Mouse (Mus musculus) MEL (cell line): ENCODE results near the gene Anapc15. TPM values are rescaled to one million over a fixed set of nuclear protein-coding genes. Genes with fewer than 3 reads are reported as not detected.
A peak's percentile ranks its signal among the peaks of the same experiment; 100 is the strongest.

Experiments used
- DNase-seq: peaks from one replicate; pipeline ENCODE4 v3.0.0; 2011; ENCODE audit warnings: low read depth, low spot score
- H3K27ac ChIP-seq: 2 replicates; pipeline ENCODE4 v1.5.1; 2012; ENCODE audit warnings: low read depth, mild to moderate bottlenecking, control low read depth, low read length, moderate library complexity; ENCODE audit not compliant: control insufficient read depth
- H3K27me3 ChIP-seq, 2 experiments: fragments of 150-350 bp in 1 of 2; sonication (generic) in 1 of 2; 2 replicates each; pipeline ENCODE4 v1.6.1; 2012; ENCODE audit warnings: low read length in 2 of 2, mild to moderate bottlenecking in 2 of 2, improper control_type of control experiment in 1 of 2, moderate library complexity in 1 of 2; ENCODE audit not compliant: insufficient read depth in 2 of 2, control insufficient read depth in 1 of 2
- H3K36me3 ChIP-seq, 2 experiments: 2 replicates each; pipeline ENCODE4 v1.6.1; 2012 to 2014; ENCODE audit warnings: low read length in 2 of 2, improper control_type of control experiment in 1 of 2, inconsistent platforms in 1 of 2, mild to moderate bottlenecking in 1 of 2; ENCODE audit not compliant: insufficient read depth in 2 of 2, control insufficient read depth in 1 of 2
- H3K4me1 ChIP-seq, 2 experiments: fragments of 150-350 bp in 1 of 2; sonication (generic) in 1 of 2; 2 replicates each; pipeline ENCODE4 v1.6.1; 2012; ENCODE audit warnings: low read length in 2 of 2, improper control_type of control experiment in 1 of 2, mild to moderate bottlenecking in 1 of 2; ENCODE audit not compliant: insufficient read depth in 2 of 2, control insufficient read depth in 1 of 2
- H3K4me3 ChIP-seq, 2 experiments: fragments of 150-350 bp in 1 of 2; sonication (generic) in 1 of 2; 2 replicates each; pipeline ENCODE4 v1.5.1; 2012; ENCODE audit warnings: low read depth in 2 of 2, low read length in 2 of 2, mild to moderate bottlenecking in 2 of 2, moderate library complexity in 2 of 2, control low read depth in 1 of 2, improper control_type of control experiment in 1 of 2; ENCODE audit not compliant: control insufficient read depth in 1 of 2, insufficient read depth in 1 of 2
- H3K79me2 ChIP-seq: 2 replicates; pipeline ENCODE4 v1.6.1; 2012; ENCODE audit warnings: mild to moderate bottlenecking, low read length, moderate library complexity; ENCODE audit not compliant: control insufficient read depth, poor library complexity, insufficient read depth
- H3K9ac ChIP-seq: 2 replicates; pipeline ENCODE4 v1.6.1; 2012; ENCODE audit warnings: low read depth, mild to moderate bottlenecking, control low read depth, low read length, moderate library complexity; ENCODE audit not compliant: control insufficient read depth, poor library complexity, severe bottlenecking
- H3K9me3 ChIP-seq: fragments of 150-350 bp; sonication (generic); replicated peaks from 2 replicates; pipeline ENCODE4 v1.6.1; 2012; ENCODE audit warnings: mild to moderate bottlenecking, low read length, improper control_type of control experiment, moderate library complexity; ENCODE audit not compliant: insufficient read depth
- CHD2 ChIP-seq: IDR thresholded peaks from 2 replicates; pipeline ENCODE4 v1.6.1; 2011; ENCODE audit warnings: low read length, improper control_type of control experiment
- ELF1 ChIP-seq: IDR thresholded peaks from 2 replicates; pipeline ENCODE4 v1.6.1; 2014; ENCODE audit warnings: low read depth, mild to moderate bottlenecking, inconsistent platforms, low read length, improper control_type of control experiment, moderate library complexity
- ETS1 ChIP-seq: IDR thresholded peaks from 2 replicates; pipeline ENCODE4 v1.6.1; 2012; ENCODE audit warnings: low read depth, mild to moderate bottlenecking, inconsistent platforms, low read length, improper control_type of control experiment, moderate library complexity
- GABPA ChIP-seq: IDR thresholded peaks from 2 replicates; pipeline ENCODE4 v1.6.1; 2012; ENCODE audit warnings: low read depth, mild to moderate bottlenecking, inconsistent platforms, low read length, improper control_type of control experiment, moderate library complexity
- JUND ChIP-seq: IDR thresholded peaks from 2 replicates; pipeline ENCODE4 v1.6.1; 2011; ENCODE audit warnings: low read depth, mild to moderate bottlenecking, improper control_type of control experiment, low read length
- MAFK ChIP-seq: IDR thresholded peaks from 2 replicates; pipeline ENCODE4 v1.6.1; 2011; ENCODE audit warnings: low read depth, mild to moderate bottlenecking, low read length, improper control_type of control experiment, borderline replicate concordance
- MAX ChIP-seq: IDR thresholded peaks from 2 replicates; pipeline ENCODE4 v1.6.1; 2011; ENCODE audit warnings: low read length, improper control_type of control experiment
- MEF2A ChIP-seq: IDR thresholded peaks from 2 replicates; pipeline ENCODE4 v1.6.1; 2014; ENCODE audit warnings: low read depth, mild to moderate bottlenecking, inconsistent platforms, low read length, improper control_type of control experiment; ENCODE audit not compliant: poor library complexity, insufficient replicate concordance, severe bottlenecking; ENCODE audit errors: extremely low read depth
- MYB ChIP-seq: IDR thresholded peaks from 2 replicates; pipeline ENCODE4 v1.6.1; 2011; ENCODE audit warnings: mild to moderate bottlenecking, low read depth, low read length, improper control_type of control experiment
- POLR2AphosphoS2 ChIP-seq: IDR thresholded peaks from 2 replicates; pipeline ENCODE4 v1.6.1; 2011; ENCODE audit warnings: low read length, improper control_type of control experiment
- RCOR1 ChIP-seq: IDR thresholded peaks from 2 replicates; pipeline ENCODE4 v1.6.1; 2012; ENCODE audit warnings: low read depth, mild to moderate bottlenecking, inconsistent platforms, low read length, improper control_type of control experiment
- SIN3A ChIP-seq: IDR thresholded peaks from 2 replicates; pipeline ENCODE4 v1.6.1; 2012; ENCODE audit warnings: low read length, improper control_type of control experiment, inconsistent platforms
- SMC3 ChIP-seq: IDR thresholded peaks from 2 replicates; pipeline ENCODE4 v1.6.1; 2011; ENCODE audit warnings: low read depth, low read length, improper control_type of control experiment
- TBP ChIP-seq: IDR thresholded peaks from 2 replicates; pipeline ENCODE4 v1.8.0; 2011; ENCODE audit warnings: low read depth, low read length, improper control_type of control experiment
- ZMIZ1 ChIP-seq: IDR thresholded peaks from 2 replicates; pipeline ENCODE4 v1.6.1; 2012; ENCODE audit warnings: low read depth, mild to moderate bottlenecking, inconsistent platforms, low read length, improper control_type of control experiment, moderate library complexity
- polyA plus RNA-seq, 2 experiments: library from polyadenylated mRNA; stranded (reverse) in 1 of 2; unstranded in 1 of 2; fragments of >175 nt in 1 of 2; fragments of >200 nt in 1 of 2; gene quantifications; 2 replicates each; pipeline versions ENCODE4 v1.2.1 to v1.2.4; 2012; ENCODE audit warnings: low replicate concordance in 2 of 2, low read depth in 1 of 2; ENCODE audit not compliant: insufficient read length in 2 of 2, insufficient read depth in 1 of 2, missing spikeins in 1 of 2
- total RNA-seq: library from RNA; depleted of rRNA; stranded (reverse); fragments of 300-350 nt; gene quantifications from 2 replicates; pipeline ENCODE4 v1.2.3, GENCODE M21; 2012

Anapc15 gene
- total and polyA plus RNA-seq, 3 experiments, result 68.7 to 103 TPM; not detected in 1

DNA sequence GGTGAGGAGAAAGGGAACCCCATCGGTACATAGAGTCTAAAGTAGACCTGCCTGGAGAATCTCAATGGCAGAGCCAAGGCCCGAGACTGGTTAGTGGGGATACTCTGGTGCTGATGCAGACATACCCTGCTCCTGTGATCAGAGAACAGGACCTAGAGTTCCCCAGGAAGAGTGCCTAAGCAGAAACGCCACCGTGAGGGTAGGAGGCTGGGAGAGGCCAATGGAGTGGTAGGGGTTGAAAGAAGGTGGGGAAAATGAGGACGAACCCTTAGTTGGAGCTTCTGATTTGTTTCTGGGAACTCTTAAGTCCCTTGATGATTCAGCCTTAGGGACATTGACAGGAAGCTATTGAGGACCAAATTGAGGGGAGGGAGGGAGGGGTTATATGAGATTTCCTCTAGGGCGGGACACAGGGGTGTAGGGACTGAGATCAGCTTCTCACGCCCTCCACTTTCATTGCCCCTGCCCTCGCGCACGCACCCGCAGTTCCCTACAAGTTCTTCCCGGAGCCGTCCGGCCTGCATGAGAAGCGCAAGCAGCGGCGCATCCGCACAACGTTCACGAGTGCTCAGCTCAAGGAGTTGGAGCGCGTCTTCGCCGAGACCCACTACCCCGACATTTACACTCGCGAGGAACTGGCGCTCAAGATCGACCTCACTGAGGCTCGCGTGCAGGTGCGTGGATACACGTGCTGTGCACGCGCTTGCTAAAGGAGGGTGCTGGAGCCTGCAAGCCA is 43.1 kb upstream of the Anapc15 start:
- H3K9ac ChIP-seq, result no peak overlapping the region
- H3K4me3 ChIP-seq, result no peak overlapping the region
- H3K27ac ChIP-seq, result no peak overlapping the region
- no peak for DNase-seq
- no peaks in the 10 kb centered on the region for H3K27me3 ChIP-seq
- no peaks in the 10 kb centered on the region; a peak in 1 of 4 replicates for H3K36me3 ChIP-seq
- no peak for TF ChIP-seq MAX
- TF ChIP-seq ELF1, result no peak
- TF ChIP-seq TBP, result no peak
- no peak for TF ChIP-seq MAFK
- TF ChIP-seq SMC3, result no peak
- TF ChIP-seq CHD2, result no peak
- no peak for TF ChIP-seq ETS1
- no peak for TF ChIP-seq JUND
- TF ChIP-seq MEF2A, result no peak
- no peak for TF ChIP-seq MYB
- no peak for TF ChIP-seq RCOR1
- no peak for TF ChIP-seq ZMIZ1
- H3K79me2 ChIP-seq, result no peaks in the 10 kb centered on the region
- no peaks in the 10 kb centered on the region for H3K4me1 ChIP-seq
- H3K9me3 ChIP-seq, result no peaks in the 10 kb centered on the region

DNA sequence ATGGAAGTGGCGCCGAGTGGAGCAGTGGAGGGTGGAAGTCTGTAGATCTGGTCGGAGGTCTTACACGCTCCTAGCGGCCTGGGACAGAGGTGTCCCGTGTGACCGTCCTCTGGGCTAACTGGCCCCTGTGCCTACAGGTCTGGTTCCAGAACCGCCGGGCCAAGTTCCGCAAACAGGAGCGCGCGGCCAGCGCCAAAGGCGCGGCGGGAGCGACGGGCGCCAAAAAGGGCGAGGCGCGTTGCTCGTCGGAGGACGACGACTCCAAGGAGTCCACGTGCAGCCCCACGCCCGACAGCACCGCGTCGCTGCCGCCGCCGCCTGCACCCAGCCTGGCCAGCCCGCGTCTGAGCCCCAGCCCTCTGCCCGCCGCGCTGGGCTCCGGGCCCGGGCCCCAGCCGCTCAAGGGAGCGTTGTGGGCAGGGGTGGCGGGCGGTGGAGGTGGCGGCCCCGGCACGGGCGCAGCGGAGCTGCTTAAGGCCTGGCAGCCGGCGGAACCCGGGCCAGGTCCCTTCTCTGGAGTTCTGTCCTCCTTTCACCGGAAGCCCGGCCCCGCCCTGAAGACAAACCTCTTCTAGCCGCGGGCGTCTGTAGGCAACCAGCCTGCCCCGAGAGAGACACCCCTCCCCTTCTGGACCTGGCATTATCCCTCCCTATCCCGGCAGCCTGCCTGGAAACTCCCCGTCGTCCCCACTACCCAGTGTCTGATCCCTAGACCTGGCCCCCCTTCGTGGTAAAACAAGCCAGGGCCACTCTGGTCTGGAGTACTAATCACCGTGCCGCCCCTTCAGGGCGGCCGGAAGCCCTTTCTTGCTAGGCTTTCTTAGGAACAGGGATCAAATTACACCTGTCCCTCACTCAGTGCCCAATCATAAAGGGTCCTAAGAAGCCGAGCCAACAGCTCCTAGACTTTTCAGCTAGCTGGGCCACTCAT is 41.7 kb upstream of the Anapc15 start:
- no peak overlapping the region for H3K27ac ChIP-seq
- no peak overlapping the region for H3K4me3 ChIP-seq

More for the DNA sequence above, 41.7 kb upstream of the Anapc15 start:
- Histone ChIP-seq H3K4me1 (no peaks in the 10 kb centered on the region), H3K9ac (no peak overlapping the region), H3K36me3 (no peaks in the 10 kb centered on the region; a peak in 1 of 4 replicates), H3K9me3 (no peaks in the 10 kb centered on the region), H3K27me3 (no peaks in the 10 kb centered on the region), H3K79me2 (no peaks in the 10 kb centered on the region)
- DNase-seq, result no peak
- TF ChIP-seq POLR2AphosphoS2, result 0 out of 2 replicates have a peak, but pooled peaks have one; percentile 23
- no peak for TF ChIP-seq SIN3A
- no peak for TF ChIP-seq GABPA
